Mouse (Mus musculus) testis, adult 2 months (tissue): ENCODE measurements around the gene Agbl2.

ENCODE experiments used
- CTCF ChIP-seq: fragments of 200-500 bp; IDR thresholded peaks from 2 replicates; pipeline ENCODE4 v1.5.1; 2012; ENCODE audit warnings: low read depth, mild to moderate bottlenecking, inconsistent platforms, low read length, moderate library complexity; ENCODE audit not compliant: control insufficient read depth, insufficient read depth, insufficient replicate concordance
- POLR2A ChIP-seq: fragments of 200-500 bp; IDR thresholded peaks from 2 replicates; pipeline ENCODE4 v1.6.1; 2012; ENCODE audit warnings: low read depth, mild to moderate bottlenecking, inconsistent platforms, low read length, moderate library complexity; ENCODE audit not compliant: control insufficient read depth

DNA sequence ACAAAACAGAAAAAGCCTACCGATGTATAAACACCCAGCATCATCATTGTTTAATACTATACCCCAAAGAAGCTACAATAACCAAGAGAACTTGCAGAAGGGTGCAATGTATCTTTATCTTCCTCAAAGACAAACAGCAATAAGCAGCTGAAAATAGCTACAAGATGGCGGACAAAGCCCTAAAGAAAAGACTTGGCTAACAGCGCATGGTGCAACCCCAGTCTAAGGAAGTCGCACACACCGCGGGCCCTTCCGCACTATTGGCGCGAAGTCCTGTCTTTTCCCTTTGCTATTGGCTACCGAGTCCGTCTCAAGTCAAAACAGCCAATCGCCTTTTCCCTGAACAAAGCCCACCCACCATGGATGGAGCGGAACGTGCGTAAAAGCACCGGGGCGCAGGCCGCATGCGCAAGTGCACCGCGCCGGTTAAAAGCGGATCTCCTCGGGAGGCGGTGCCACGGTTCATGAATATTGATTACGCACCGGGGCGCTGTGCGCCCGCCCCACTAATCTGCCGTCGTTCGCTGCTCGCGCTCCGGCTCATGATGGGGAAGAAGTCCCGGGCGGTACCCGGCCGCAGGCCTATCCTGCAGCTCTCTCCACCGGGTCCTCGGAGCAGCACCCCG is 37.4 kb upstream of the Agbl2 start, which contains the start of gene Fnbp4:
- peak; percentile 74 for TF ChIP-seq POLR2A
- no peak for TF ChIP-seq CTCF
